Mouse (Mus musculus): ENCODE measurements around the gene Gabarapl2. TPM values are rescaled to one million over a fixed set of nuclear protein-coding genes. Genes with fewer than 3 reads are reported as not detected.

Gene Gabarapl2
- polyA plus RNA-seq, 1 experiment from 2014 or later = 469 TPM

DNA sequence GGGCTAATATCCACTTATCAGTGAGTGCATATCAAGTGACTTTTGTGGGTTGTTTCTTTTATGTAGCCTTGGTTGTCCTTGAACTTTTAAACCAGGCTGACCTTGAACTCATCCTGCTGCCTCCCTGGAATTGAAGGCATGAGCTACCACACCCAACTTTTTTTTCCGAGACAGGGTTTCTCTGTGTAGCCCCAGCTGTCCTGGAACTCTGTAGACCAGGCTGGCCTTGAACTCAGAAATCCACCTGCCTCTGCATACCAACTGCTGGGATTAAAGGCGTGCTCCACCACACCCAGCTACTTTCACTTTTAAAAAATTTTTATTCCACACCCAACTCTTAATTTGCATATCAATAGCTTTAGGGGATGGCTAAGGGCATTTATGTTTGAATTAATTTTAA, 3.0 kb downstream of the Gabarapl2 start:
- H3K9me3 ChIP-seq (replicated peaks; ENCODE audit: control insufficient read depth, low read length, poor library complexity, severe bottlenecking) = no peaks in the 10 kb centered on the region
- H3K27me3 ChIP-seq (ENCODE audit: control insufficient read depth, insufficient read depth, low read depth, low read length) = no peaks in the 10 kb centered on the region
- 90% methylated on average over 2 of the region's 2 CpGs for WGBS
- peaks cover 15% of the 10 kb centered on the region for H3K4me1 ChIP-seq (ENCODE audit: control insufficient read depth, insufficient read depth, low read length)
- H3K9ac ChIP-seq (ENCODE audit: low read depth, low read length) = no peak overlapping the region
- H3K4me2 ChIP-seq (ENCODE audit: low read length) = no peak overlapping the region
- no peak for ATAC-seq
- H3K36me3 ChIP-seq (ENCODE audit: control insufficient read depth, insufficient read depth, low read length) = peaks cover 24% of the 10 kb centered on the region
- H3K27ac ChIP-seq (ENCODE audit: low read length) = no peak overlapping the region
- H3K4me3 ChIP-seq (ENCODE audit: low read depth, low read length) = no peak overlapping the region

DNA sequence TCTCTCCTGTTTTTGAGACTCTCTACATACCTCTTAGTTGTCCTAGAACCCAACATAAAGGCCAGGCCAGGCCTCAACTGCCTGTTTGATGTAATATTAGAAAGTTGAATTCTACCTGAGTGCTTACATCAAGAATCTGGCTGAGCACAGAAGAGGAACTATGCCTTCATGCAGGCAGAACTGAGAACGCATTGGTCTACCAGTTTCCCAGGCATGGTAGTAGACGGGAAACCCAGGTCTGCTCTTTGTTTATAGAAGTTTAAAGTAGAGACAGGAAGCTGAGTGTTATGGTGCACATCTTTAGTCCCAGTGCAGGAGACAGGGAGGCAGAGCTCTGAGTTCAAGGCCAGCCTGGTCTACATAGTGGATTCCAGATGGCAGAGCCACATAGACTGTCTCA, 6.6 kb downstream of the Gabarapl2 start:
- Histone ChIP-seq H3K27me3 (ENCODE audit: control insufficient read depth, insufficient read depth, low read depth, low read length) (no peaks in the 10 kb centered on the region), H3K4me1 (ENCODE audit: control insufficient read depth, insufficient read depth, low read length) (peaks cover 1% of the 10 kb centered on the region), H3K4me3 (ENCODE audit: low read depth, low read length) (no peak overlapping the region), H3K27ac (ENCODE audit: low read length) (no peak overlapping the region), H3K4me2 (ENCODE audit: low read length) (no peak overlapping the region), H3K9ac (ENCODE audit: low read depth, low read length) (no peak overlapping the region), H3K36me3 (ENCODE audit: control insufficient read depth, insufficient read depth, low read length) (peaks cover 26% of the 10 kb centered on the region), H3K9me3 (replicated peaks; ENCODE audit: control insufficient read depth, low read length, poor library complexity, severe bottlenecking) (no peaks in the 10 kb centered on the region)
- 95% methylated on average over 2 of the region's 2 CpGs for WGBS
- no peak for ATAC-seq

DNA sequence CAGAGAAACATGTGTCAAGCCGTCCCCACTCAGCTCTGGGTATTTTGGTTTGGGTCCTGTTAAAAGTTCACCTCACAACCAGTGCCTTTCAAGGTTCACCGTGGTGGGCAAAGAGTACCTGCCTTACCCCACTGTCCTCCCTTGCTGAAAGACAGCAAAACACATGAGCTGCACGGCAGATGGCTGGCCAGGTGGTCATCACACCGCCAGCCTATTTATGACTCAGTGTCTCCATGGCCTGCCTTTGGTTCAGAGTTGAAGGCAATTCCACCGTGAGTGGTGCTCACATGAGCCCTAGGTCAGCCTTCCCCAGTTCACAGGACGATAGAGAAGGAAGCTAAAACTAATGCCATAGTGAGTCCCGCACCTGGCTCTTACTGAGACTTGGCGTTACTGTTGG, 7.5 kb downstream of the Gabarapl2 start:
- no peak overlapping the region for H3K27ac ChIP-seq (ENCODE audit: low read length)
- H3K4me3 ChIP-seq (ENCODE audit: low read depth, low read length) = no peak overlapping the region
- no peak overlapping the region for H3K9ac ChIP-seq (ENCODE audit: low read depth, low read length)
- WGBS = 96% methylated on average over 8 of the region's 8 CpGs
- H3K9me3 ChIP-seq (replicated peaks; ENCODE audit: control insufficient read depth, low read length, poor library complexity, severe bottlenecking) = no peaks in the 10 kb centered on the region
- H3K4me2 ChIP-seq (ENCODE audit: low read length) = no peak overlapping the region
- peaks cover 29% of the 10 kb centered on the region for H3K36me3 ChIP-seq (ENCODE audit: control insufficient read depth, insufficient read depth, low read length)
- ATAC-seq = no peak
- no peaks in the 10 kb centered on the region for H3K27me3 ChIP-seq (ENCODE audit: control insufficient read depth, insufficient read depth, low read depth, low read length)
- H3K4me1 ChIP-seq (ENCODE audit: control insufficient read depth, insufficient read depth, low read length) = no peaks in the 10 kb centered on the region

DNA sequence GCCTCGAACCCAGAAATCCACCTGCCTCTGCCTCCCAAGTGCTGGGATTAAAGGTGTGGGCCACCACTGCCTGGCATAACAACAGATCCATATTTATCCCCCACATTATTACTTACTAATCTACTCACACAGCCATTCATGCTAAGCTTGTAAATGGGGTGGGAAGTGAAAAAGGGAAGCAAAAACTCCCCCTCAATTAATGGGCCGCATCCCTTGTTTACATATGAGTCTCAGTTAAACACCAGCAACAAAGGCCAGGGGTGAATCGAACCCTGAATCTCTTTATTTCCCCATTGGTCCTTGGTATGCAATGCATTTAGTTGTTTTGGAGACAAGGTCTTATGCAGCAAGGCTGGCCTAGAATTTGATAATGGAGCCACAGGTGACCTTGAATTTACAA, 10.3 kb downstream of the Gabarapl2 start:
- no peaks in the 10 kb centered on the region for H3K27me3 ChIP-seq (ENCODE audit: control insufficient read depth, insufficient read depth, low read depth, low read length)
- H3K9me3 ChIP-seq (replicated peaks; ENCODE audit: control insufficient read depth, low read length, poor library complexity, severe bottlenecking) = no peaks in the 10 kb centered on the region
- no peak overlapping the region for H3K9ac ChIP-seq (ENCODE audit: low read depth, low read length)
- peaks cover 30% of the 10 kb centered on the region for H3K36me3 ChIP-seq (ENCODE audit: control insufficient read depth, insufficient read depth, low read length)
- H3K4me3 ChIP-seq (ENCODE audit: low read depth, low read length) = no peak overlapping the region
- WGBS = 92% methylated on average over 3 of the region's 3 CpGs
- no peaks in the 10 kb centered on the region for H3K4me1 ChIP-seq (ENCODE audit: control insufficient read depth, insufficient read depth, low read length)
- no peak for ATAC-seq
- H3K4me2 ChIP-seq (ENCODE audit: low read length) = no peak overlapping the region
- no peak overlapping the region for H3K27ac ChIP-seq (ENCODE audit: low read length)

DNA sequence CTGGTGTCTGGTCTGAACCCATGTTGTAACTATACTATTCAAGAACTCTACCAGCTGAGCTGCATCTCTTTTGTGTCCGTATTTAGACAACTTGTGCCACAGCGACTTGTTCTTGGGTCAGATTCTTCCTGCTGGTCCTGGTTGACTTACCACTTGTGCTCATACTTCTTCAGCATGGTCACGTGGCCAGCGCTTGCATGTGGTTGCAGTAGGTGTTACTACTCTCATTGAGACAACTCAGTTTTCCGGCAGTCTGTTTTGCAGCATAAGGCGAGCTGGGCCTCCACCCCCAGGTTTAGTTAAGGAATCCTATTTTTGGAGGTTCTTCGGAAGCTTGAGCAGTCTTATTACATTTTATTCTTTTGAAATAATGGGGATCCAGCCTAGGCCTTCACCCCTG, 10.8 kb downstream of the Gabarapl2 start:
- H3K9ac ChIP-seq (ENCODE audit: low read depth, low read length) = no peak overlapping the region
- no peak for ATAC-seq
- H3K4me1 ChIP-seq (ENCODE audit: control insufficient read depth, insufficient read depth, low read length) = no peaks in the 10 kb centered on the region
- no peak overlapping the region for H3K27ac ChIP-seq (ENCODE audit: low read length)
- H3K36me3 ChIP-seq (ENCODE audit: control insufficient read depth, insufficient read depth, low read length) = peaks cover 30% of the 10 kb centered on the region
- H3K9me3 ChIP-seq (replicated peaks; ENCODE audit: control insufficient read depth, low read length, poor library complexity, severe bottlenecking) = no peaks in the 10 kb centered on the region
- no peak overlapping the region for H3K4me2 ChIP-seq (ENCODE audit: low read length)
- H3K4me3 ChIP-seq (ENCODE audit: low read depth, low read length) = no peak overlapping the region
- H3K27me3 ChIP-seq (ENCODE audit: control insufficient read depth, insufficient read depth, low read depth, low read length) = no peaks in the 10 kb centered on the region
- WGBS = 95% methylated on average over 7 of the region's 7 CpGs

DNA sequence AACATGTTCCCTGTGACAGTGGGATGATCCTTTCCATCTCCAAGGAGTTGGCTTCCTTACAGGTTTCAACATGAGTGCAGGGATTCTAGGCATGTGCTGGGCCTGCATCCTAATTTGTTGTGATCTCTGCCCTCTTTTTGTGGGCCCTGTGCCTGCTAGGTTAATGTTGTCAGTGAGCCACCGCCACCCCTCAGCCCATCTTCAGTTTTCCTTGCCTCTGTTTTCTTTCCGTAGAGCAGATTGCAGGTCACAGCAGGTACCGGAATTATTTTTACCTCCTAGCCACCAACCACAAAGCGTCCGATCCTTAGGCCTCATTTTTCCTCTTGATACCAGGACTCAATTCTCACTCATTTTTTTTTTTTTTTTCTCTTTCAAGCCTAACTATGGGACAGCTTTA, 11.4 kb downstream of the Gabarapl2 start:
- Histone ChIP-seq H3K4me1 (ENCODE audit: control insufficient read depth, insufficient read depth, low read length) (no peaks in the 10 kb centered on the region), H3K4me2 (ENCODE audit: low read length) (no peak overlapping the region), H3K4me3 (ENCODE audit: low read depth, low read length) (no peak overlapping the region), H3K9ac (ENCODE audit: low read depth, low read length) (no peak overlapping the region), H3K36me3 (ENCODE audit: control insufficient read depth, insufficient read depth, low read length) (peaks cover 34% of the 10 kb centered on the region), H3K9me3 (replicated peaks; ENCODE audit: control insufficient read depth, low read length, poor library complexity, severe bottlenecking) (no peaks in the 10 kb centered on the region), H3K27me3 (ENCODE audit: control insufficient read depth, insufficient read depth, low read depth, low read length) (no peaks in the 10 kb centered on the region), H3K27ac (ENCODE audit: low read length) (no peak overlapping the region)
- 94% methylated on average over 5 of the region's 5 CpGs for WGBS
- ATAC-seq = no peak

DNA sequence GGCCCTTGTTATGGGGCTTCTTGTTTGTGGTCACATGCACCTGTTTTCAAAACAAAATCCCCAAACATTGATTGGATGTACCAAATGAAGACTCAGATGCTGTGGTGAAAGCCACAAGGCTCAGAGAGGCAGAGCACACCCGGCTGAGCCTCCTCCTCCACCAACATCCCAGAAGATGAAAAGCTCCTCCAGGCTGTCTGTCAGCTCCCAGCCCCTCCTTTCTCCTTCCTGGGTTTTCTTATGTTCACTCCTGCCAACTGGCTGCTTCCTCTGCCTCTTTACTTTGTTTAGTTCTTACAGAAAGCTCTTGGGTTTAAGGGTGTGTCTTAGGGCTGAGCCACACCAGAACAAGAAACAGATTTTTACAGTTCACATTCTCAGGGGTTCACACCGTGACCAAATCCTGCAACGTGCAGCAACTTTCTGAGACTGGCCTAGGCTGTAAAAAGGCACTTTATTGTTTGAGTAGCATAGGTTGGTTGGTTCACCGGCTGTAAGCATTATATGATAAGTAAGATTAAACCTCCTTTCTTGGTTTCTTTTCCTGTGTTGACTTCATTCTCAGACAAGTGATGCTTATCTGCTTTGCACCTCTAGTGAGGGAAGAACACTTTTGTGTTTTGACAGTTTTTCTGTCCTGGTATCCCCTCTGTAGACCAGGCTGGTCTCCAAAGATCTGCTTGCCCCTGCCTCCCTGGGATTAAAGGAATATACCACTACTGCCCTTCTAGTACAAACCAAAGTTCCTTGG, 14.5 kb downstream of the Gabarapl2 start:
- 89% methylated on average over 4 of the region's 4 CpGs for WGBS
- Histone ChIP-seq H3K4me1 (ENCODE audit: control insufficient read depth, insufficient read depth, low read length) (no peaks in the 10 kb centered on the region), H3K27me3 (ENCODE audit: control insufficient read depth, insufficient read depth, low read depth, low read length) (no peaks in the 10 kb centered on the region), H3K9ac (ENCODE audit: low read depth, low read length) (no peak overlapping the region), H3K36me3 (ENCODE audit: control insufficient read depth, insufficient read depth, low read length) (peaks cover 28% of the 10 kb centered on the region), H3K27ac (ENCODE audit: low read length) (no peak overlapping the region), H3K4me2 (ENCODE audit: low read length) (no peak overlapping the region), H3K9me3 (replicated peaks; ENCODE audit: control insufficient read depth, low read length, poor library complexity, severe bottlenecking) (no peaks in the 10 kb centered on the region), H3K4me3 (ENCODE audit: low read depth, low read length) (no peak overlapping the region)
- no peak for ATAC-seq

DNA sequence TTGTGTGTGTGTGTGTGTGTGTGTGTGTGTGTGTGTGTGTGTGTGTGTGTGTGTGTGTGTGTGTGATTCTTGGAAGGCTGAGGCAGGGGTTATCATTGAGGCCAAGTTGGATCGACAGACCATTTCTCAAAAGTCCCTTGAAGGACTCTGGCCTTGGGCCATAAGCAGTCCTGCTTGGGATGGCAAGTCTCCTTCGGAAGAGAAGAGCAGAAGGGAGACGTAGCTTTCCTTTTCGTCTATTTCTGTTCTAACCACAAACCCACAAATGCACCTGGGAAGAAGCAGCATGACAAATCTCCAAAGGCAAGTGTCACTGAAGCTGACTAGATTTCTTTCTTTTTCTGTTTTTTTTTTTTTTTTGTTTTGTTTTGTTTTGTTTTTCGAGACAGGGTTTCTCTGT, 15.4 kb downstream of the Gabarapl2 start:
- H3K4me1 ChIP-seq (ENCODE audit: control insufficient read depth, insufficient read depth, low read length) = no peaks in the 10 kb centered on the region
- H3K36me3 ChIP-seq (ENCODE audit: control insufficient read depth, insufficient read depth, low read length) = peaks cover 27% of the 10 kb centered on the region
- H3K9ac ChIP-seq (ENCODE audit: low read depth, low read length) = no peak overlapping the region
- no peak for ATAC-seq
- WGBS = 97% methylated on average over 5 of the region's 5 CpGs
- H3K4me2 ChIP-seq (ENCODE audit: low read length) = no peak overlapping the region
- no peak overlapping the region for H3K27ac ChIP-seq (ENCODE audit: low read length)
- H3K4me3 ChIP-seq (ENCODE audit: low read depth, low read length) = no peak overlapping the region
- H3K9me3 ChIP-seq (replicated peaks; ENCODE audit: control insufficient read depth, low read length, poor library complexity, severe bottlenecking) = no peaks in the 10 kb centered on the region
- H3K27me3 ChIP-seq (ENCODE audit: control insufficient read depth, insufficient read depth, low read depth, low read length) = no peaks in the 10 kb centered on the region

DNA sequence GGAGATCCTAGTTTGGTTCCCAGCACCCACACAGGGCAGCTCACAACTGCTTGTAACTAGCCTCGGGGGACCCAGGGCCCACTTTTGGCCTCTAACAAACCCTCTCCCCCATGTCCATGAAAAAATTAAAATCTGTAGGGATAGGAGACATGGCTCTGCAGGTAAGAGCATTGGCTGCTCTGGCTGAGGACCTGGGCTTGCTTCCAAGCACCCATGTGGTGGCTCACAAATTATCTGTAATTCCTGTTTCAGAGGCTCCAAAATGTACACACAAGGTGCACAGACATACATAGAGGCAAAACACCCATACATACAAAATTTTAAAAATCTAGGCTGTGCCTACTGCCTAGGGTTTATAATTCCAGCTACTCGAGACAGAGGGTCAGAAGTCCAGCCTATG, 16.7 kb downstream of the Gabarapl2 start:
- no peak overlapping the region for H3K27ac ChIP-seq (ENCODE audit: low read length)
- H3K4me2 ChIP-seq (ENCODE audit: low read length) = no peak overlapping the region
- H3K36me3 ChIP-seq (ENCODE audit: control insufficient read depth, insufficient read depth, low read length) = peaks cover 26% of the 10 kb centered on the region
- WGBS = 94% methylated on average over 2 of the region's 2 CpGs
- no peak for ATAC-seq
- H3K27me3 ChIP-seq (ENCODE audit: control insufficient read depth, insufficient read depth, low read depth, low read length) = no peaks in the 10 kb centered on the region
- H3K4me1 ChIP-seq (ENCODE audit: control insufficient read depth, insufficient read depth, low read length) = no peaks in the 10 kb centered on the region
- H3K4me3 ChIP-seq (ENCODE audit: low read depth, low read length) = no peak overlapping the region
- no peak overlapping the region for H3K9ac ChIP-seq (ENCODE audit: low read depth, low read length)
- no peaks in the 10 kb centered on the region for H3K9me3 ChIP-seq (replicated peaks; ENCODE audit: control insufficient read depth, low read length, poor library complexity, severe bottlenecking)

Measured in midbrain, embryonic 16.5 days (tissue).